Comparison of ENCODE assay signal across 33 mouse cellular contexts in genomic region chr13:55075597-55075996, GRCm38 (mm10). TPM values are rescaled to one million over a fixed set of nuclear protein-coding genes. Genes with fewer than 3 reads are reported as not detected.
A peak's percentile ranks its signal among the peaks of the same experiment; 100 is the strongest.
DNase-seq lines count a peak whose midpoint lies in the region; ATAC-seq and TF ChIP-seq lines count a peak whose summit lies in the region.
"Had no signal": no experiment of that assay in that cellular context is flagged by ENCODE, and none has a peak within 500 bp of the region (broad histone marks: within the 10 kb centered on the region; RNA-seq: fewer than 3 reads in every experiment).

No protein-coding gene starts in this region.

- no peaks in the 10 kb centered on the region for H3K27me3 ChIP-seq in forebrain, embryonic 15.5 days
- H3K27me3 ChIP-seq in forebrain, postnatal 0 days (ENCODE audit: insufficient read depth, low read length) = no peaks in the 10 kb centered on the region
- no peaks in the 10 kb centered on the region for H3K27me3 ChIP-seq in neural tube, embryonic 15.5 days (replicated peaks)
- no peaks in the 10 kb centered on the region for H3K27me3 ChIP-seq in hindbrain, postnatal 0 days (ENCODE audit: insufficient read depth, low read length)
- H3K27me3 ChIP-seq: embryonic facial prominence, embryonic 15.5 days; hindbrain, embryonic 15.5 days; intestine, embryonic 15.5 days had no signal

- no peak for TF ChIP-seq CTCF in forebrain, postnatal 0 days (IDR thresholded peaks at IDR 0.05; ENCODE audit: low read depth)
- no peak for TF ChIP-seq CTCF in hindbrain, postnatal 0 days (IDR thresholded peaks at IDR 0.05; ENCODE audit: low read depth)

- DNase-seq in forebrain, postnatal 0 days = no peak
- peak; percentile 17 for DNase-seq in neural tube, embryonic 10.5 days (ENCODE audit: extremely low spot score, low spot score)
- peak; percentile 8 for DNase-seq in embryo, embryonic 11.5 days (ENCODE audit: low read depth, low spot score)
- no peak for DNase-seq in cerebellum, postnatal 14 days
- no peak for DNase-seq in hindbrain, postnatal 0 days (ENCODE audit: low spot score)
- DNase-seq: adrenal gland, adult 2 months; cerebellum, adult 8-10 months; kidney, adult 8-10 months; kidney, postnatal 14 days; liver, postnatal 0 days; right cerebral cortex, postnatal 14 days had no signal

- H3K4me2 ChIP-seq in forebrain, embryonic 15.5 days (replicated peaks) = no peak overlapping the region
- H3K4me2 ChIP-seq in forebrain, postnatal 0 days (ENCODE audit: low read depth) = no peak overlapping the region
- H3K4me2 ChIP-seq in neural tube, embryonic 15.5 days = no peak overlapping the region
- H3K4me2 ChIP-seq in hindbrain, postnatal 0 days (ENCODE audit: low read depth, low read length) = no peak overlapping the region
- H3K4me2 ChIP-seq: embryonic facial prominence, embryonic 15.5 days; hindbrain, embryonic 15.5 days; intestine, embryonic 15.5 days had no signal

- peaks cover 14% of the 10 kb centered on the region for H3K36me3 ChIP-seq in forebrain, embryonic 15.5 days
- peaks cover 13% of the 10 kb centered on the region; the same call in 1 of the 2 replicates for H3K36me3 ChIP-seq in forebrain, postnatal 0 days (ENCODE audit: insufficient read depth)
- peaks cover 12% of the 10 kb centered on the region for H3K36me3 ChIP-seq in neural tube, embryonic 15.5 days
- no peaks in the 10 kb centered on the region; the same call in 1 of the 2 replicates for H3K36me3 ChIP-seq in hindbrain, postnatal 0 days (ENCODE audit: insufficient read depth, low read length)

- H3K9ac ChIP-seq in forebrain, embryonic 15.5 days (replicated peaks) = no peak overlapping the region
- H3K9ac ChIP-seq in forebrain, postnatal 0 days = no peak overlapping the region
- no peak overlapping the region for H3K9ac ChIP-seq in neural tube, embryonic 15.5 days (replicated peaks)
- H3K9ac ChIP-seq in hindbrain, postnatal 0 days (replicated peaks; ENCODE audit: low read length) = no peak overlapping the region
- H3K9ac ChIP-seq: embryonic facial prominence, embryonic 15.5 days; hindbrain, embryonic 15.5 days; intestine, embryonic 15.5 days; liver, postnatal 0 days had no signal

- 0 out of 2 replicates have a peak overlapping the region, but pooled peaks have one; percentile 4 for H3K27ac ChIP-seq in forebrain, embryonic 15.5 days (replicated peaks)
- no peak overlapping the region for H3K27ac ChIP-seq in forebrain, postnatal 0 days (ENCODE audit: low read depth, low read length)
- no peak overlapping the region for H3K27ac ChIP-seq in neural tube, embryonic 15.5 days (replicated peaks)
- H3K27ac ChIP-seq in hindbrain, postnatal 0 days = no peak overlapping the region
- H3K27ac ChIP-seq: embryonic facial prominence, embryonic 15.5 days; hindbrain, embryonic 15.5 days; intestine, embryonic 15.5 days; macrophage; midbrain, embryonic 10.5 days; stomach, postnatal 0 days had no signal

- no peaks in the 10 kb centered on the region for H3K4me1 ChIP-seq in forebrain, embryonic 15.5 days
- no peaks in the 10 kb centered on the region for H3K4me1 ChIP-seq in forebrain, postnatal 0 days (ENCODE audit: insufficient read depth)
- H3K4me1 ChIP-seq in neural tube, embryonic 15.5 days = no peaks in the 10 kb centered on the region
- no peaks in the 10 kb centered on the region for H3K4me1 ChIP-seq in hindbrain, postnatal 0 days (ENCODE audit: insufficient read depth, low read length)
- H3K4me1 ChIP-seq: embryonic facial prominence, embryonic 15.5 days; hindbrain, embryonic 15.5 days; intestine, embryonic 15.5 days; midbrain, embryonic 10.5 days had no signal

- H3K9me3 ChIP-seq in forebrain, embryonic 15.5 days = no peaks in the 10 kb centered on the region
- H3K9me3 ChIP-seq in forebrain, postnatal 0 days (ENCODE audit: low read length) = no peaks in the 10 kb centered on the region
- H3K9me3 ChIP-seq in neural tube, embryonic 15.5 days (replicated peaks) = no peaks in the 10 kb centered on the region
- no peaks in the 10 kb centered on the region for H3K9me3 ChIP-seq in hindbrain, postnatal 0 days (ENCODE audit: low read length)
- H3K9me3 ChIP-seq: embryonic facial prominence, embryonic 15.5 days; G1E; hindbrain, embryonic 15.5 days; intestine, embryonic 15.5 days; midbrain, embryonic 10.5 days had no signal

- no peak overlapping the region for H3K4me3 ChIP-seq in forebrain, embryonic 15.5 days
- H3K4me3 ChIP-seq in forebrain, postnatal 0 days (ENCODE audit: low read depth, low read length) = no peak overlapping the region
- no peak overlapping the region for H3K4me3 ChIP-seq in neural tube, embryonic 15.5 days (replicated peaks)
- no peak overlapping the region for H3K4me3 ChIP-seq in hindbrain, postnatal 0 days (ENCODE audit: low read length)
- H3K4me3 ChIP-seq: embryonic facial prominence, embryonic 15.5 days; hindbrain, embryonic 15.5 days; intestine, embryonic 15.5 days; midbrain, embryonic 10.5 days had no signal

- 19% methylated on average over 5 of the region's 5 CpGs for WGBS in forebrain, embryonic 15.5 days
- WGBS in forebrain, postnatal 0 days = 19% methylated on average over 5 of the region's 5 CpGs
- 70% methylated on average over 5 of the region's 5 CpGs for WGBS in neural tube, embryonic 15.5 days
- 36% methylated on average over 5 of the region's 5 CpGs for WGBS in hindbrain, postnatal 0 days

- no peak for ATAC-seq in forebrain, embryonic 15.5 days (replicated peaks)
- no peak for ATAC-seq in forebrain, postnatal 0 days
- no peak for ATAC-seq in neural tube, embryonic 15.5 days (ENCODE audit: low FRiP score)
- ATAC-seq in hindbrain, postnatal 0 days = no peak
- ATAC-seq: CD4-positive, CD25-positive, alpha-beta regulatory T cell, adult 4 months; intestine, embryonic 15.5 days; liver, postnatal 0 days; lung, postnatal 0 days had no signal

RNA-seq across cellular contexts. Expression of gene Uimc1, which starts 24.5 kb away (rescaled TPM):
- polyA plus RNA-seq in forebrain, embryonic 15.5 days (2015; fragmentation: Nextera tagmentation; extraction: Ambion mirVana) = 21.9 and 23.9 TPM in 2 replicates
- 12.6 and 13.2 TPM in 2 replicates for total RNA-seq in forebrain, postnatal 0 days (2014; rRNA removed)
- polyA plus RNA-seq in forebrain, postnatal 0 days (2015; fragmentation: Nextera tagmentation; extraction: Ambion mirVana) = 12.2 and 13.3 TPM in 2 replicates
- polyA plus RNA-seq in neural tube, embryonic 15.5 days (2015; fragmentation: Nextera tagmentation; extraction: Ambion mirVana) = 17.3 and 19.4 TPM in 2 replicates
- total RNA-seq in hindbrain, postnatal 0 days (2014; rRNA removed) = 3.9 and 9.0 TPM in 2 replicates
- 12.1 and 13.5 TPM in 2 replicates for polyA plus RNA-seq in hindbrain, postnatal 0 days (2015; fragmentation: Nextera tagmentation; extraction: Ambion mirVana)

RNA-seq across cellular contexts. Expression of gene Zfp346, which starts 29.5 kb away (rescaled TPM):
- polyA plus RNA-seq in forebrain, embryonic 15.5 days (2015; fragmentation: Nextera tagmentation; extraction: Ambion mirVana) = 25.5 and 26.2 TPM in 2 replicates
- total RNA-seq in forebrain, postnatal 0 days (2014; rRNA removed) = 24.8 and 32.8 TPM in 2 replicates
- 14.4 and 20.5 TPM in 2 replicates for polyA plus RNA-seq in forebrain, postnatal 0 days (2015; fragmentation: Nextera tagmentation; extraction: Ambion mirVana)
- polyA plus RNA-seq in neural tube, embryonic 15.5 days (2015; fragmentation: Nextera tagmentation; extraction: Ambion mirVana) = 27.8 and 29.9 TPM in 2 replicates
- total RNA-seq in hindbrain, postnatal 0 days (2014; rRNA removed) = 29.4 and 33.7 TPM in 2 replicates
- polyA plus RNA-seq in hindbrain, postnatal 0 days (2015; fragmentation: Nextera tagmentation; extraction: Ambion mirVana) = 21.1 and 22.3 TPM in 2 replicates

RNA-seq across cellular contexts. Expression of gene Hk3, which starts 54.4 kb away (rescaled TPM):
- polyA plus RNA-seq in forebrain, embryonic 15.5 days (2015; fragmentation: Nextera tagmentation; extraction: Ambion mirVana) = 0.73 and 1.2 TPM in 2 replicates
- 0.76 and 1.4 TPM in 2 replicates for total RNA-seq in forebrain, postnatal 0 days (2014; rRNA removed)
- polyA plus RNA-seq in forebrain, postnatal 0 days (2015; fragmentation: Nextera tagmentation; extraction: Ambion mirVana) = 0.48 and 0.65 TPM in 2 replicates
- 0.86 and 1.3 TPM in 2 replicates for polyA plus RNA-seq in neural tube, embryonic 15.5 days (2015; fragmentation: Nextera tagmentation; extraction: Ambion mirVana)
- 1.7 and 1.9 TPM in 2 replicates for total RNA-seq in hindbrain, postnatal 0 days (2014; rRNA removed)
- polyA plus RNA-seq in hindbrain, postnatal 0 days (2015; fragmentation: Nextera tagmentation; extraction: Ambion mirVana) = 0.78 and 1.1 TPM in 2 replicates

RNA-seq across cellular contexts. Expression of gene Gm17617, which starts 57.8 kb away (rescaled TPM):
- not detected in 2 replicates for polyA plus RNA-seq in forebrain, embryonic 15.5 days (2015; fragmentation: Nextera tagmentation; extraction: Ambion mirVana)
- not detected in 2 replicates for total RNA-seq in forebrain, postnatal 0 days (2014; rRNA removed)
- not detected in 2 replicates for polyA plus RNA-seq in forebrain, postnatal 0 days (2015; fragmentation: Nextera tagmentation; extraction: Ambion mirVana)
- not detected in 2 replicates for polyA plus RNA-seq in neural tube, embryonic 15.5 days (2015; fragmentation: Nextera tagmentation; extraction: Ambion mirVana)
- not detected in 2 replicates for total RNA-seq in hindbrain, postnatal 0 days (2014; rRNA removed)
- not detected in 2 replicates for polyA plus RNA-seq in hindbrain, postnatal 0 days (2015; fragmentation: Nextera tagmentation; extraction: Ambion mirVana)
- total RNA-seq: adrenal gland, adult 2 months; adrenal gland, postnatal 4 days; G1E; gastrocnemius, adult 18-20 months; hematopoietic stem cell, adult 5-6 weeks; layer of hippocampus, adult 18-20 months; layer of hippocampus, postnatal 14 days; left cerebral cortex, postnatal 10 days; liver, adult 2 months; midbrain, postnatal 0 days had no signal
- polyA plus RNA-seq: adrenal gland, adult 2 months; CD4-positive, CD25-positive, alpha-beta regulatory T cell, adult 4 months; embryonic facial prominence, embryonic 15.5 days; G1E; heart, embryonic 16.5 days; hindbrain, embryonic 15.5 days; intestine, embryonic 15.5 days; limb, embryonic 11.5 days; liver, adult 2 months; liver, postnatal 0 days; lung, postnatal 0 days; macrophage; midbrain, embryonic 10.5 days; midbrain, postnatal 0 days; stomach, postnatal 0 days; thymus, postnatal 0 days had no signal

Comparison
In these comparisons a context has a peak if more than half of its experiments do, and no peak if none do; other contexts are left out.
1. DNase-seq: peak in neural tube, embryonic 10.5 days (single experiment) and embryo, embryonic 11.5 days (single experiment); none in forebrain, postnatal 0 days (single experiment), cerebellum, postnatal 14 days (0 of 2) and hindbrain, postnatal 0 days (single experiment).